Mouse (Mus musculus) adrenal gland, postnatal 36 days (tissue): ENCODE measurements around the gene Ces1g. TPM values are rescaled to one million over a fixed set of nuclear protein-coding genes. Genes with fewer than 3 reads are reported as not detected.
A peak's percentile ranks its signal among the peaks of the same experiment; 100 is the strongest.

Experiments used
- DNase-seq, 2 experiments: peaks; one replicate each; pipeline ENCODE4 v3.0.0; 2021; ENCODE audit warnings: mixed read lengths in 1 of 2
- long read RNA-seq, 2 experiments: library from polyadenylated mRNA; stranded (forward); transcript quantifications; one replicate each; pipeline ENCODE4 v2.0.0; 2021; ENCODE audit warnings: borderline sequencing depth in 2 of 2
- total RNA-seq, 2 experiments: library from RNA; stranded (reverse); gene quantifications; 2 replicates each; pipeline ENCODE4 v1.2.3; 2021

Ces1g gene
- total RNA-seq = not detected
- long read RNA-seq, experiment 1 = 0 reads
- long read RNA-seq, experiment 2 = 0 reads

DNA sequence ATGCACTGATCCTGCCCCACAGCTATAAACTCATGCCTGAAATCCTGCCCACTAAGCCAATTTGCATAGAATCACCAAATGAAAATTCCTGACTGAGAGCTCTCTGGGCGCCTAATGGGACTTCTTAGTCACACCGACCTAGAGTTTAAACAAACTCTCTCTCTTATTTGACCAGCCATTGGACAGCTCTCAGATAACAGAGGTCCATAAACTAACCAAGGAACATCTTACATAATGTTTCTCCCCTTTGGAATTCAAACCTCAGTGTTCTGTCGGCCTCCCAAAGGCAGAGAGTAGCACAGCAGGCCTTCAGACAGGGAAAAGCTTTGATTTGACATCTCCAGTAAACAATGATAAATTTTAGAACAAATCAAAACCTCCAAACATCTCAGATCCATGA, at the start of gene Ces1g:
Gene Ces1g, minus strand, starts transcription at position 102 of the 400 bp plus-strand sequence.
- no peak for DNase-seq

- DNase-seq = no peak
Observed at GRCm38 (mm10) chr8:93379625-93380024, 42.5 kb upstream of the Ces1g start, which contains the start of gene Ces1h. Gene Ces1h, minus strand, starts transcription at chr8:93379725.

DNA sequence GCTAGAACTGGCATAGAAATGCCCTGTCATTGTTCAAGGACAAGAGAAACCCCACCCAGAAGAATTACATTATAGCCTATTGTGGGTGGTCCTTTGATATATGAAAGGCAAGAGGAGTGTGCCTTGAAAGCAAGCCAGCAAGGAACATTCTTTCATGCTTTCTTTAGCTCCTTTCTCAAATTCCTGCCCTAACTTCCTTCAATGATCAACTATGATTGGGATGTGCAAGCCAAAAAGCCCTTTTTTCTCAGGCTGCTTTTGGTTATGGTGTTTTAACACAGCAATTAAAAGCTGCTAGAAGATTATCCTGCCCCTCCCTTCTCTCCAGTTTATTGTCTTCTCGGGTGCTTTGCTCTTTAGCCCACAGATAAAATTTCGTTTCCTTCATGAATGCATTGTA, 32.4 kb upstream of the Ces1g start:
- DNase-seq = no peak

- DNase-seq = no peak
Observed at GRCm38 (mm10) chr8:93360113-93360512, 23.0 kb upstream of the Ces1g start.

DNA sequence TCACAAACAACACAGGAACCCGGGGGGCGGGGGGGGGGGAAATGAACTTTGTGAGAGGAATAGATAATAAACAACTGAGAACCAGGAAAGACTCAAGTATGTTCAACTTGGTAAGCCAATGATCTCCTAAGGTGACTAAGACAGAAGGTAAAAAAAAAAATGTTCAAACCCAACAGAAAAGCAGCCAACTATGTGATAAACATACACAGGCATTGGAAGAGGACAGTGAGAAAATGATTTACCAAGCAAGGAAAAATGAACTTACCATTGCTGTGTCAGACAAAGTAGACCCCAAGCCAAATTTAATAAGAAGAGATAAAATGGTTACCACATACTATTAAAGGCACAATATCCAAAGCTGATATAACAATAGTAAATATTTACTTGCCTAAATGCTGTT, 2.4 kb upstream of the Ces1g start:
- no peak for DNase-seq

GRCm38 (mm10) chr8:93332703-93333102, 4.4 kb downstream of the Ces1g start:
- peak in 1 of 2 experiments; percentile 15 for DNase-seq

- no peak for DNase-seq
Observed at GRCm38 (mm10) chr8:93331151-93331550, 6.0 kb downstream of the Ces1g start.

GRCm38 (mm10) chr8:93325123-93325522, 12.0 kb downstream of the Ces1g start:
- no peak for DNase-seq

DNA sequence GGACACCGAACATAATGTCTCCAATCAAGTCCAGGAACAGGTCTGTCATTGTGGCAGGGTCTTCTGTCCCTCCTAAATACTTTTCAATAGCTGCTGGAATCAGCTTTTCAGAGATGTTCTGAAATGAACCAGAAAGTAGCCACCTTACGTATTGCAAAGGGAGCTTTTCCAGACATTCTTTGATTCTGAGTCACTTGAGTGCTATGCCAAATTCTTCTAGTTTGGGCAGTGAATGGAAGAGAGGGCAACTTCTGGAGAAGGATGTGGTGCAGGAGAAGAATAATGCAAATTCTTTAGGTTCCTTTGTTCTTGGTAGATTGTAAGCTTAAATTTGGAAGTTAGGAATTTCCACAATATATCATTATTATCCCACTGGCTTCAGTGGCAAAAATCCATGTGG, 20.1 kb downstream of the Ces1g start:
- no peak for DNase-seq

- no peak for DNase-seq
Observed at GRCm38 (mm10) chr8:93315557-93315956, 21.6 kb downstream of the Ces1g start.

GRCm38 (mm10) chr8:93283896-93284295, 53.2 kb downstream of the Ces1g start:
- DNase-seq = no peak

- DNase-seq = no peak
Observed at GRCm38 (mm10) chr8:93282349-93282748, 54.8 kb downstream of the Ces1g start.

- DNase-seq = no peak
Observed at GRCm38 (mm10) chr8:93279556-93279955, 57.6 kb downstream of the Ces1g start, which contains the start of gene Ces1f. Gene Ces1f, minus strand, starts transcription at chr8:93279747.

DNA sequence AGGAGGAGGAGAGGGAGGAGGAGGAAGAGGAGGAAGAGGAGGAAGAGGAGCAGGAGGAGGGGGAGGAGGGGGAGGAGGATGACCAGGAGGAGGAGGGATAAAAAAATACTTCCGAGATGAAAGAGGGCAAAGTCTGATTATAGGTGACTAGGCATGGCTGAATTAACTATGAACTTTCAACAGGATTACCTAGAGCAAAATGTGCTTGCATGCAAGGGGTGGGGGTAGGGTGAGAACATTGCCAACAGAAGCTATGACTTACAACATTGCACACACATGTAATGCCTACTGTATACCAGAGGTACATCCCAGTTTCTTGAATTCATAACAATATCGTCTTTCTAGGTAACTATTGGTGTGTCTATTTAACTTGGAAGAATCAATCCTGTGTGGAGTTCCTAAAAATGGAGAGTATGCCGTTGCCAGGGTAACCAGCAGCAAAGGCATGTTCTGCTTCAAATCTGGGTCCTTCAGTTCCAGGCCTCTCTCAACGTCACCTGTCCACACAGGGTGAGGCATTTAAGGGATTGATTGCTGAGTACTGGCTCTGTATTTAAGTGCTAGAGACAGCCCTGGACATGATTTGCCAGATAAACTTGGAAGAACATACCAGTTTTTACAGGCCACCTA, 58.8 kb downstream of the Ces1g start:
- no peak for DNase-seq

DNA sequence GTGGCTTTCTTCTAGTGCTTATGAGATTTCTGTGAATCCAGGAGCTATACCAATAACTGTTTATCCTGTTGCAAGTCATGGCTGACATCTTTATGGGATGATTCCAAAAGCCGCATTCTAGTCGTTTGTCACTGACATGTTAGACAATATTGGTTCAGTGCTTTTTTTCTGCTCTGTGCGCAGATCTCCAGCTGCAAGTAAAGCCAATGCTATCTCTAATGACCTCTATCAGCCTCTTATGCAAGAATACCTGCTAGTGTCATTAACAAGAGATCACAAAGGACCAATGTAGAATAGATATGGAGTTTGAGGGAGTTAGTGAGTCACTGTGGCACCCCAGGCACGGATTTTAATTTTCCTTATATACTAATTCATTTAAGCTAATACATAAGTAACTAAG, 62.5 kb downstream of the Ces1g start:
- no peak for DNase-seq

DNA sequence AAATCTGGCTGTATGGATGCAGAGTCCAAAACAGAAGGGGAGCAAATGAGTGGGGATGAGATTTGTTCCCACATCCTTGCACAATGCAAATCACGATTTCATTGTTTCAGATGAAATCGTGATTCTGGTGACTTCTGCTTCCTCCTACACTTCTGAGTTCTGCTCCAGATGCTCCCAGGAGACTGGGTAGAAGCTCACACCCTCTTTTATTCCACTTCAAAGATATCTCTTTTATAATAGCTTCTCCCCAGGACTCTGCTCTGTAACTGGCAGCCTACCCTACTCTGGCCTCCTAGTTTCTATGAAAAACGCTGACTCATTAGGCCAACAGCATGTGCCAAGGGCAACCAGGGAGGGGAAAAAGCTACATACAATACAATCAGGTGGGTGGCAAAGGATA, 63.8 kb downstream of the Ces1g start:
- DNase-seq = peak; percentile 18 to 52

DNA sequence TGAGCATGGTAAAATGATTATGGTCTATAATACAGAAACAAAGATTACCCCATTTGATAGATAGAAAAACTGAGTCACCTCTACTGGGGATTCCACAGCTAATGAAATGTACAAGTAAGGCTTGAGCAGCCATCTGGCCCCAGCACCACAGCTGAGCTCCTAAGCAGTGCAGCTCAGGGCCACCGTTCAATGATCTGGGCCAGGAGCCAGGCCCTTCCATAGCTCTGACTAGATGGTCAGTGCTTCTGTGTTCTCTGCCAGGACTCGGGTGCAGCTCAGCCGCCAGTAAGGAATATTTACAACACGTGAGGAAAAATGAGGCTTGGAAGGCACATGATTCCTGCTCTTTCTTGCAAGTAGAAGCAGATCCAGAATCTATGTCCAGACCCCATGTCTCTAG, 64.4 kb downstream of the Ces1g start:
- DNase-seq = peak; percentile 76 to 85

DNA sequence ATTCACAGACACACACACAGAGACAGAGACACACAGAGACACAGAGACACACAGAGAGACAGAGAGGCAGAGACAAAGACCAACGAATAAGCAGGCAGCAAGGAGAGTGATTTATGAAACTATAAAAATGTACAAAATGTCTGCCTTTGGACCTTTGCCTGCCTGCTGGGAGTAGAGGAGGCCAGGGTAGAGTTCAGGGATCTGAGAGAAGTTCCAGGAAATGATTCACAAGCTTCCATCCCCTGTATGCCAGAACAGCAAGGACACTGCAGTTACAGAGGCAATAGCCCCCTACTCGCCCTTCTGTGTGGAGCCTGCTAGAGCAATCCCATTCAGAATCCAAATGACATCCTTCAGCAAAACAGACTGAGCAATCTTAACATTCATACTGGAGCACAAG, 75.7 kb downstream of the Ces1g start:
- no peak for DNase-seq

DNA sequence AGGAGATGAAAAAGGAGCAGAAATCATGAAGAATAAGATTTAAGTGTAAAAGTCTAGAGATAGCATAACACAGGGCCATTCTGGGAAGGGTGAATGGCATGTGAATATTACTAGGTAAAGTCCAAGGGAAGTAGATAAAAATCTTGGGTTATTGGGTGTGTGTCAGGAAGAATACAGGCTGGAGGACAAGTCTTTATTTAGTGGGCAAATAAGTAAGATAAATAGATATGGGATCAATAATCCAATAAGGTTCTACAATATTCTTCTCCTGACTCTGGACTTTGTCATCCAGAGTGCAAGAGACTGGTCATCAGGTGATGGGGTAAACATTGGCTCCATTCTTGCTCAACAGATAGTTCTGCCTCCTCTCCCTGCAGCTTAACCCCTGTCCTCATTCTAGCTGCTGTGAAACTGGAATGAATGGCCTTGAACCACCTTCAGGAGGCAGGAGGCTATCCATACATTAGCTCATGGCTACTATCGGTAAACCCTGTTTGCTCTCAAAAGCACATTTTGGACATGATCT, 84.6 kb downstream of the Ces1g start:
- DNase-seq = no peak

Other genes starting within 250 kb of the Ces1g start
- gene Ces1c, start 206.0 kb downstream of the Ces1g start, total RNA-seq = under 1 TPM in 1 of 2 experiments, not detected in 1; 0.76 TPM
- 100 to 1,000 TPM; 219 to 245 TPM for gene Ces1d, start 139.5 kb downstream of the Ces1g start, total RNA-seq
- not detected for gene Ces1e, start 107.7 kb downstream of the Ces1g start, total RNA-seq
- gene Ces1f, start 57.6 kb downstream of the Ces1g start, total RNA-seq = 10 to 100 TPM; 10.7 to 19.4 TPM
- gene Ces1h, start 42.4 kb upstream of the Ces1g start, total RNA-seq = not detected
- gene Ces5a, start 198.5 kb upstream of the Ces1g start, total RNA-seq = not detected